Mouse (Mus musculus) urinary bladder, postnatal 14 days (tissue): ENCODE data around the gene Fkbp6.
A peak's percentile ranks its signal among the peaks of the same experiment; 100 is the strongest.

Experiments
- DNase-seq: peaks from one replicate; pipeline ENCODE4 v3.0.0; 2021; ENCODE audit warnings: low spot score

Gene Fkbp6

GRCm38 (mm10) chr5:135274663-135275396, 75.0 kb downstream of the Fkbp6 start:
- no peak for DNase-seq

GRCm38 (mm10) chr5:135271563-135272165, 78.2 kb downstream of the Fkbp6 start:
- no peak for DNase-seq

- no peak for DNase-seq
Measured at GRCm38 (mm10) chr5:135270361-135270760, 79.5 kb downstream of the Fkbp6 start.

GRCm38 (mm10) chr5:135269451-135269850, 80.4 kb downstream of the Fkbp6 start:
- DNase-seq: no peak

- no peak for DNase-seq
Measured at GRCm38 (mm10) chr5:135264548-135264947, 85.3 kb downstream of the Fkbp6 start.

- DNase-seq: peak; percentile 43
Measured at GRCm38 (mm10) chr5:135263866-135264503, 85.9 kb downstream of the Fkbp6 start.

- DNase-seq: no peak
Measured at GRCm38 (mm10) chr5:135258280-135259150, 91.3 kb downstream of the Fkbp6 start.

- DNase-seq: no peak
Measured at GRCm38 (mm10) chr5:135257559-135257958, 92.3 kb downstream of the Fkbp6 start.

GRCm38 (mm10) chr5:135256166-135256565, 93.7 kb downstream of the Fkbp6 start:
- DNase-seq: no peak

- DNase-seq: no peak
Measured at GRCm38 (mm10) chr5:135253741-135254401, 96.0 kb downstream of the Fkbp6 start.

- DNase-seq: peak; percentile 85
Measured at GRCm38 (mm10) chr5:135251079-135251454, 98.8 kb downstream of the Fkbp6 start, which contains the start of gene Fzd9. Gene Fzd9 (minus strand): TSS chr5:135251230.

GRCm38 (mm10) chr5:135250186-135251078, 99.4 kb downstream of the Fkbp6 start:
- DNase-seq: no peak

GRCm38 (mm10) chr5:135248956-135249676, 100.7 kb downstream of the Fkbp6 start:
- no peak for DNase-seq

- DNase-seq: no peak
Measured at GRCm38 (mm10) chr5:135247337-135247736, 102.5 kb downstream of the Fkbp6 start.

- DNase-seq: no peak
Measured at GRCm38 (mm10) chr5:135246531-135246930, 103.3 kb downstream of the Fkbp6 start.

- no peak for DNase-seq
Measured at GRCm38 (mm10) chr5:135243166-135243565, 106.7 kb downstream of the Fkbp6 start.

GRCm38 (mm10) chr5:135242608-135243007, 107.2 kb downstream of the Fkbp6 start:
- no peak for DNase-seq

- no peak for DNase-seq
Measured at GRCm38 (mm10) chr5:135242136-135242535, 107.7 kb downstream of the Fkbp6 start.
